Mouse (Mus musculus) urinary bladder, postnatal 25 days (tissue): Measurements from ENCODE around the gene Lcmt2.
"Not testable (repeated sequence)": the region's sequence is repeated elsewhere in the genome, so short reads cannot be mapped to it uniquely, and the experiment has no call there.

Experiments
- DNase-seq: peaks from one replicate; pipeline ENCODE4 v3.0.0; 2022; ENCODE audit warnings: low spot score

The Lcmt2 gene

GRCm38 (mm10) chr2:121140018-121140882, at the start of gene Lcmt2, which contains the start of gene Adal:
Lcmt2 (minus strand) TSS chr2:121140653.
Adal (plus strand) TSS chr2:121140428.
- peak; percentile 84 for DNase-seq

GRCm38 (mm10) chr2:121188530-121188929, 48.1 kb upstream of the Lcmt2 start:
- no peak for DNase-seq

- no peak for DNase-seq
Observed at GRCm38 (mm10) chr2:121184142-121184541, 43.7 kb upstream of the Lcmt2 start.

- DNase-seq = no peak
Observed at GRCm38 (mm10) chr2:121183431-121183830, 43.0 kb upstream of the Lcmt2 start.

- DNase-seq = no peak
Observed at GRCm38 (mm10) chr2:121178828-121179479, 38.5 kb upstream of the Lcmt2 start.

- DNase-seq = peak; percentile 89
Observed at GRCm38 (mm10) chr2:121170980-121171742, 30.7 kb upstream of the Lcmt2 start, which contains the start of gene Zscan29. Zscan29 (minus strand) TSS chr2:121171125.

GRCm38 (mm10) chr2:121170481-121170971, 30.1 kb upstream of the Lcmt2 start, which contains the start of gene Tubgcp4:
Tubgcp4 (plus strand) TSS chr2:121170654.
- peak; percentile 41 for DNase-seq

- DNase-seq = peak; percentile 16
Observed at GRCm38 (mm10) chr2:121169902-121170301, 29.4 kb upstream of the Lcmt2 start.

GRCm38 (mm10) chr2:121169173-121169572, 28.7 kb upstream of the Lcmt2 start:
- DNase-seq = no peak

GRCm38 (mm10) chr2:121153100-121153499, 12.6 kb upstream of the Lcmt2 start:
- DNase-seq = no peak

GRCm38 (mm10) chr2:121149679-121150078, 9.2 kb upstream of the Lcmt2 start:
- no peak for DNase-seq

GRCm38 (mm10) chr2:121142415-121142814, 2.0 kb upstream of the Lcmt2 start:
- no peak for DNase-seq

GRCm38 (mm10) chr2:121141216-121142035, 973 bp upstream of the Lcmt2 start:
- no peak for DNase-seq

GRCm38 (mm10) chr2:121139266-121140017, 1.0 kb downstream of the Lcmt2 start:
- peak; percentile 6 for DNase-seq

- DNase-seq = no peak
Observed at GRCm38 (mm10) chr2:121137371-121137770, 3.1 kb downstream of the Lcmt2 start.

- no peak for DNase-seq
Observed at GRCm38 (mm10) chr2:121132822-121133221, 7.6 kb downstream of the Lcmt2 start.

GRCm38 (mm10) chr2:121128865-121129620, 11.4 kb downstream of the Lcmt2 start:
- DNase-seq = no peak

GRCm38 (mm10) chr2:121127536-121127935, 12.9 kb downstream of the Lcmt2 start:
- DNase-seq = no peak

- DNase-seq = not testable (repeated sequence)
Observed at GRCm38 (mm10) chr2:121126302-121126701, 14.2 kb downstream of the Lcmt2 start.

- DNase-seq = no peak
Observed at GRCm38 (mm10) chr2:121119260-121119659, 21.2 kb downstream of the Lcmt2 start.
